Mouse (Mus musculus) heart, embryonic 16.5 days (tissue): ENCODE measurements at regions not wholly inside any gene's neighbourhood (a gene's known extent, or its start where the extent isn't known, plus 50 kb on each side); places are given as distances from the start of the nearest gene placed in this dataset.
"Not testable (repeated sequence)": the region's sequence is repeated elsewhere in the genome, so short reads cannot be mapped to it uniquely, and the experiment has no call there.

ENCODE experiments used
- ATAC-seq: fragments of 200-750 bp; cut with Nextera tagmentation; replicated peaks from 2 replicates; pipeline ENCODE4 v1.8.0; 2017; ENCODE audit warnings: moderate number of reproducible peaks; ENCODE audit not compliant: insufficient read depth, low FRiP score; ENCODE audit errors: extremely low read depth
- H3K27ac ChIP-seq: fragments of 300-500 bp; sonication (generic); 2 replicates; pipeline ENCODE4 v1.5.1; 2014; ENCODE audit warnings: mild to moderate bottlenecking, low read length, control low read depth, moderate library complexity
- H3K27me3 ChIP-seq: fragments of 300-500 bp; sonication (generic); 2 replicates; pipeline ENCODE4 v1.6.1; 2014; ENCODE audit warnings: low read length, mixed read lengths; ENCODE audit not compliant: control insufficient read depth, insufficient read depth
- H3K36me3 ChIP-seq: fragments of 300-500 bp; sonication (generic); 2 replicates; pipeline ENCODE4 v1.6.1; 2014; ENCODE audit not compliant: control insufficient read depth, insufficient read depth
- H3K4me1 ChIP-seq: fragments of 300-500 bp; sonication (generic); 2 replicates; pipeline ENCODE4 v1.6.1; 2014; ENCODE audit warnings: low read length, mixed read lengths; ENCODE audit not compliant: control insufficient read depth, insufficient read depth
- H3K4me2 ChIP-seq: fragments of 300-500 bp; sonication (generic); 2 replicates; pipeline ENCODE4 v1.6.1; 2014; ENCODE audit warnings: low read depth, mild to moderate bottlenecking, control low read depth, low read length
- H3K4me3 ChIP-seq: fragments of 300-500 bp; sonication (generic); 2 replicates; pipeline ENCODE4 v1.5.1; 2014; ENCODE audit warnings: mild to moderate bottlenecking, control low read depth, low read length
- H3K9ac ChIP-seq: fragments of 300-500 bp; sonication (generic); 2 replicates; pipeline ENCODE4 v1.6.1; 2014; ENCODE audit warnings: low read length, control low read depth
- H3K9me3 ChIP-seq: fragments of 300-500 bp; sonication (generic); replicated peaks from 2 replicates; pipeline ENCODE4 v1.6.1; 2016; ENCODE audit warnings: low read length; ENCODE audit not compliant: control insufficient read depth
- WGBS: fragments of 180-500 bp; shearing (Covaris S2); extraction: QIAGEN DNeasy Blood & Tissue Kit; methylation state at CpG from one replicate; pipeline ENCODE4 v1.1.7; 2014; 5-methylcytosine and 5-hydroxymethylcytosine counted together

- Histone ChIP-seq H3K4me2 (no peak overlapping the region), H3K4me3 (no peak overlapping the region), H3K27ac (no peak overlapping the region), H3K36me3 (no peaks in the 10 kb centered on the region), H3K4me1 (no peaks in the 10 kb centered on the region), H3K27me3 (no peaks in the 10 kb centered on the region), H3K9ac (no peak overlapping the region), H3K9me3 (no peaks in the 10 kb centered on the region)
- ATAC-seq: no peak
- WGBS: 46% methylated on average over 4 of the region's 4 CpGs
These were observed 176.9 kb upstream of the Gap43 start for GRCm38 (mm10) chr16:42517321-42517720.

GRCm38 (mm10) chr16:42515929-42516328, 175.5 kb upstream of the Gap43 start:
- Histone ChIP-seq H3K9me3 (no peaks in the 10 kb centered on the region), H3K4me3 (no peak overlapping the region), H3K36me3 (no peaks in the 10 kb centered on the region), H3K27me3 (no peaks in the 10 kb centered on the region), H3K27ac (no peak overlapping the region), H3K4me1 (no peaks in the 10 kb centered on the region), H3K4me2 (no peak overlapping the region), H3K9ac (no peak overlapping the region)
- WGBS: 85% methylated on average over 3 of the region's 3 CpGs
- ATAC-seq: no peak

DNA sequence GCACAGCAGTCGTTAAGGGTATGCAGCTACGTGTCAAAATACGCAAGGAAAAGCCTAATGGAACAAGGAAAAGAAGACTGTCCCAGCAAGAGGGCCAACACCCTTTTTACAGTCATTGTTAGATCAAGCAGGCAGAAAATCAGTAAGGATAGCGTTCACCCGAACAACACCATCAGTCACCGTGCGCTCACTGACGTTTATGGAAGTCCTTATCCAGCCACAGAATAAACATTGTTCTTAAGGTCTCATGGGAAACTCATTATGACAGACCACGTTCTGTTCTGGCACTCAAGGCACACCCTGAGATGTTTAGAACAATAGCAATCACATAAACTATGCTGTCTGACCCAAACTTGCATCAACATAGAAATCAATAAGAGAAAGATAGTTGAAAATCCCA, 164.7 kb upstream of the Gap43 start:
- H3K9ac ChIP-seq: no peak overlapping the region
- H3K36me3 ChIP-seq: no peaks in the 10 kb centered on the region
- H3K9me3 ChIP-seq: no peaks in the 10 kb centered on the region
- H3K4me2 ChIP-seq: no peak overlapping the region
- no peaks in the 10 kb centered on the region for H3K4me1 ChIP-seq
- H3K4me3 ChIP-seq: no peak overlapping the region
- H3K27me3 ChIP-seq: no peaks in the 10 kb centered on the region
- 57% methylated on average over 9 of the region's 9 CpGs for WGBS
- H3K27ac ChIP-seq: no peak overlapping the region
- no peak for ATAC-seq

- Histone ChIP-seq H3K4me1 (no peaks in the 10 kb centered on the region), H3K9me3 (no peaks in the 10 kb centered on the region), H3K36me3 (no peaks in the 10 kb centered on the region), H3K27ac (no peak overlapping the region), H3K27me3 (no peaks in the 10 kb centered on the region), H3K4me3 (no peak overlapping the region), H3K4me2 (no peak overlapping the region), H3K9ac (no peak overlapping the region)
- 83% methylated on average over 2 of the region's 2 CpGs for WGBS
- no peak for ATAC-seq
These were observed 161.3 kb upstream of the Gap43 start for GRCm38 (mm10) chr16:42501713-42502112.

DNA sequence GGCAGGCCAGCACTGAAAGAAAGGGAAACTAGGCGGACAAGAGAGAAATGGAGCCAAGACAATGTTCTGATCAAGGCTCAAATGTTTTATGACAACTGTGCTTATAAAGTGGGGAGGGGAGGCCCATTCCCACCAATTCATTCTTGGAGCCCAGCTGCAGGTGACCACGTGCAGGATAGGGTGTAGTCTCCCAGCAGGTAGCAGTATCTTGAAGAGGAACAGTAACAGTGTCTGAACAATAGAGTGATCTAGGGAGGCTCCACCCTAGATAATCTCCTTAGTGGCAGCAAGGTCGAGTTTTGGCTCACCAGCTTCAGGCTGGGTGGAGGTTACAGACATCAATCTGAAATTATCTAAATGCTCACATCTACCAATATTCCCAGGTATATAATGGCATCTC, 160.7 kb upstream of the Gap43 start:
- H3K36me3 ChIP-seq, ATAC-seq, H3K4me2 ChIP-seq, H3K4me3 ChIP-seq, H3K9me3 ChIP-seq, H3K27me3 ChIP-seq, H3K4me1 ChIP-seq, H3K27ac ChIP-seq, H3K9ac ChIP-seq: not testable (repeated sequence)
- WGBS: 41% methylated on average over 3 of the region's 3 CpGs

GRCm38 (mm10) chr16:42499514-42499913, 159.1 kb upstream of the Gap43 start:
- no peaks in the 10 kb centered on the region for H3K36me3 ChIP-seq
- H3K9me3 ChIP-seq: no peaks in the 10 kb centered on the region
- H3K9ac ChIP-seq: no peak overlapping the region
- no peak overlapping the region for H3K4me2 ChIP-seq
- no peak overlapping the region for H3K4me3 ChIP-seq
- no peak overlapping the region for H3K27ac ChIP-seq
- no peaks in the 10 kb centered on the region for H3K27me3 ChIP-seq
- 86% methylated on average over 6 of the region's 6 CpGs for whole genome bisulfite sequencing
- no peaks in the 10 kb centered on the region for H3K4me1 ChIP-seq
- ATAC-seq: no peak

GRCm38 (mm10) chr16:42498368-42498767, 157.9 kb upstream of the Gap43 start:
- no peaks in the 10 kb centered on the region for H3K4me1 ChIP-seq
- H3K36me3 ChIP-seq: no peaks in the 10 kb centered on the region
- ATAC-seq: no peak
- WGBS: 79% methylated on average over 2 of the region's 2 CpGs
- no peak overlapping the region for H3K4me2 ChIP-seq
- H3K9ac ChIP-seq: no peak overlapping the region
- no peak overlapping the region for H3K4me3 ChIP-seq
- H3K9me3 ChIP-seq: no peaks in the 10 kb centered on the region
- no peak overlapping the region for H3K27ac ChIP-seq
- H3K27me3 ChIP-seq: no peaks in the 10 kb centered on the region

- H3K9ac ChIP-seq: no peak overlapping the region
- H3K36me3 ChIP-seq: no peaks in the 10 kb centered on the region
- no peaks in the 10 kb centered on the region for H3K27me3 ChIP-seq
- no peak overlapping the region for H3K4me2 ChIP-seq
- no peak overlapping the region for H3K4me3 ChIP-seq
- no peak overlapping the region for H3K27ac ChIP-seq
- H3K4me1 ChIP-seq: 0 out of 2 replicates have a peak, but pooled peaks cover 4% of the 10 kb centered on the region
- H3K9me3 ChIP-seq: no peaks in the 10 kb centered on the region
- ATAC-seq: no peak
- 95% methylated on average over 1 of the region's 1 CpGs for WGBS
These were observed 153.1 kb upstream of the Gap43 start for GRCm38 (mm10) chr16:42493596-42493995.

DNA sequence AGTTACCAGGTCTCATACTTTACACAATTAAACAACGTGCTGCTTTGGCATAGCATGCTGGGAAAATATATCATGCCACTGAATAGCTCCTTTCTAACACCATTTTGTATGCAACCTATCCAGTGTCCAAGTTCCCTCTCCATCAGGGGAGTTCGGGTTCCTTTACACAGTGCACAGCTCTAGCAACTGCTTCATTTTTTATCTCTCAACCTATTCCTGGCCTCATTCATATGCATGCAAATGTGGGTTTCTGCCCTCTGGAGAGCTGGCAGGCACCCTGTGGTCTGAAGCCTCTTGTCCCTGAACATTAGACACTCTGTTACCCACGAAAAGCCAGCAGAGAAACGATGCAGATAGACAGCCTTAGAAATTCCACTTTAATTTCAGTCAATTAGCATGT, 148.3 kb upstream of the Gap43 start:
- no peak overlapping the region for H3K9ac ChIP-seq
- no peaks in the 10 kb centered on the region for H3K36me3 ChIP-seq
- H3K27ac ChIP-seq: no peak overlapping the region
- no peak overlapping the region for H3K4me3 ChIP-seq
- H3K9me3 ChIP-seq: no peaks in the 10 kb centered on the region
- H3K4me2 ChIP-seq: peak overlapping the region; percentile 9; the same call in 1 of the 2 replicates
- no peak; the same call in 1 of the 2 replicates for ATAC-seq
- WGBS: 31% methylated on average over 4 of the region's 4 CpGs
- H3K27me3 ChIP-seq: no peaks in the 10 kb centered on the region
- H3K4me1 ChIP-seq: 0 out of 2 replicates have a peak, but pooled peaks cover 4% of the 10 kb centered on the region

DNA sequence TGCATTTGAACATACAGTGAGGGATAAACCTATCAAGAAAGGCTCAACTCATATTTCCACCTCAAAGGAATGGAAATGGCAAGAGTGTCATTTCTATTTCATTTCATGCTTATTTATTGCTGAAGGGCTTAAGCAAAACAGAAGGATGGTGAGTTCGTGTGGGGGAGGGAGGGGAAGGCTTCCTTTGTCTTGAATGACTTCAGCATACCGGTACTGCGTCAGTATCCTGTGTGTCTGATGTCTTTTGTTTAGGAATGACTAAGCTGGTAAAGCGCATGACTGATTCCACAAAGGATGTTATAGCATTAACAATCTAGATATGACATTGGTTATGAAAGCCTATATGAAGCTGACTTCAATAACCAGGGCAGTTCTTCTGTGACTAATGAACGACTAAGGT, 139.5 kb upstream of the Gap43 start:
- no peak for ATAC-seq
- no peak overlapping the region for H3K9ac ChIP-seq
- no peak overlapping the region; the same call in 1 of the 2 replicates for H3K27ac ChIP-seq
- H3K4me2 ChIP-seq: no peak overlapping the region
- no peaks in the 10 kb centered on the region for H3K4me1 ChIP-seq
- H3K27me3 ChIP-seq: no peaks in the 10 kb centered on the region
- 62% methylated on average over 5 of the region's 5 CpGs for WGBS
- no peaks in the 10 kb centered on the region for H3K36me3 ChIP-seq
- no peak overlapping the region for H3K4me3 ChIP-seq
- H3K9me3 ChIP-seq: no peaks in the 10 kb centered on the region
